Mouse (Mus musculus): ENCODE results near the gene Iars. TPM values are rescaled to one million over a fixed set of nuclear protein-coding genes. Genes with fewer than 3 reads are reported as not detected.
A peak's percentile ranks its signal among the peaks of the same experiment; 100 is the strongest.

The Iars gene
- polyA plus RNA-seq (2015; fragmentation: Nextera tagmentation; extraction: Ambion mirVana), result 40.9 and 51.6 TPM in 2 replicates

- H3K27me3 ChIP-seq, result no peaks in the 10 kb centered on the region
- peaks cover 18% of the 10 kb centered on the region for H3K36me3 ChIP-seq
- no peaks in the 10 kb centered on the region for H3K9me3 ChIP-seq (replicated peaks)
- H3K9ac ChIP-seq, result peak within 1 kb of the TSS; percentile 75
- WGBS, result 4% methylated on average over 26 of the region's 26 CpGs
- H3K27ac ChIP-seq, result peak within 1 kb of the TSS; percentile 69
- peak; percentile 100 for ATAC-seq (replicated peaks; ENCODE audit: insufficient number of reproducible peaks, insufficient read depth, low FRiP score, low read depth)
- H3K4me3 ChIP-seq, result peak within 1 kb of the TSS; percentile 65
- peaks cover 15% of the 10 kb centered on the region for H3K4me1 ChIP-seq (replicated peaks)
- H3K4me2 ChIP-seq, result peak within 1 kb of the TSS; percentile 78
These were observed at the start of gene Iars for GRCm38 (mm10) chr13:49681351-49682232. Iars (plus strand) TSS chr13:49682100.

DNA sequence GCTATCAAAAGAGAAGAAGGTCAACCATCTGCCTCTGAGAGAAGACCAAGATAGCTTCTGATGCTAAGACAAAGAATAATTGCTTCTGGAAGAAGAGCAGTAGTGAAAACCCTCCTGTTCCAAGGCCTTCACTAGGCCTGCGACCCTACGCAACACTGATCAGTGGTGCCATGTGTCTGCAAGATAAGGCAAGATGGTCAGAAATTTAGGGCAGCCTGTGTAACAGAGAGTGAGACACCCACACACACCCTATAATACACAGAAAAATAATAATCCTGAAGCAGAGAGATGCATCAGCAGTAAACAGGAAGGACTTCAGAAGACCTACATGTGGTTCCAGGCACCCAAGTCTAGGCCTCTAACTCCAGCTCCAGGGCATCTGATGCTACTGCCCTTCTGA is 41.9 kb upstream of the Iars start:
- no peak overlapping the region for H3K4me3 ChIP-seq
- H3K4me2 ChIP-seq, result no peak overlapping the region
- no peaks in the 10 kb centered on the region for H3K27me3 ChIP-seq
- 89% methylated on average over 2 of the region's 2 CpGs for whole genome bisulfite sequencing
- H3K36me3 ChIP-seq, result peaks cover 3% of the 10 kb centered on the region; the same call in 1 of the 2 replicates
- no peaks in the 10 kb centered on the region for H3K9me3 ChIP-seq (replicated peaks)
- no peak for ATAC-seq (replicated peaks; ENCODE audit: insufficient number of reproducible peaks, insufficient read depth, low FRiP score, low read depth)
- no peak overlapping the region for H3K27ac ChIP-seq
- H3K4me1 ChIP-seq (replicated peaks), result peaks cover 2% of the 10 kb centered on the region; the same call in 1 of the 2 replicates
- H3K9ac ChIP-seq, result no peak overlapping the region

GRCm38 (mm10) chr13:49642650-49643049 is 39.2 kb upstream of the Iars start:
- no peak for ATAC-seq (replicated peaks; ENCODE audit: insufficient number of reproducible peaks, insufficient read depth, low FRiP score, low read depth)
- H3K9ac ChIP-seq, result no peak overlapping the region
- no peaks in the 10 kb centered on the region for H3K27me3 ChIP-seq
- no peaks in the 10 kb centered on the region for H3K36me3 ChIP-seq
- no peak overlapping the region for H3K27ac ChIP-seq
- no peaks in the 10 kb centered on the region for H3K9me3 ChIP-seq (replicated peaks)
- H3K4me2 ChIP-seq, result no peak overlapping the region
- 72% methylated on average over 6 of the region's 6 CpGs for WGBS
- no peak overlapping the region for H3K4me3 ChIP-seq
- H3K4me1 ChIP-seq (replicated peaks), result peaks cover 2% of the 10 kb centered on the region; the same call in 1 of the 2 replicates

- no peaks in the 10 kb centered on the region for H3K9me3 ChIP-seq (replicated peaks)
- ATAC-seq (replicated peaks; ENCODE audit: insufficient number of reproducible peaks, insufficient read depth, low FRiP score, low read depth), result no peak
- no peak overlapping the region for H3K4me2 ChIP-seq
- peaks cover 2% of the 10 kb centered on the region; the same call in 1 of the 2 replicates for H3K4me1 ChIP-seq (replicated peaks)
- H3K36me3 ChIP-seq, result no peaks in the 10 kb centered on the region
- H3K27me3 ChIP-seq, result no peaks in the 10 kb centered on the region
- H3K9ac ChIP-seq, result no peak overlapping the region
- 0 out of 2 replicates have a peak overlapping the region, but pooled peaks have one; percentile 15 for H3K27ac ChIP-seq
- H3K4me3 ChIP-seq, result no peak overlapping the region
These were observed 38.1 kb upstream of the Iars start for GRCm38 (mm10) chr13:49643669-49644362.

GRCm38 (mm10) chr13:49644731-49645529 is 37.0 kb upstream of the Iars start:
- Histone ChIP-seq H3K4me1 (replicated peaks) (peaks cover 2% of the 10 kb centered on the region; the same call in 1 of the 2 replicates), H3K36me3 (no peaks in the 10 kb centered on the region), H3K9ac (no peak overlapping the region), H3K9me3 (replicated peaks) (no peaks in the 10 kb centered on the region), H3K4me2 (no peak overlapping the region), H3K27me3 (no peaks in the 10 kb centered on the region), H3K4me3 (no peak overlapping the region), H3K27ac (peak overlapping the region; percentile 57; the same call in 1 of the 2 replicates)
- WGBS, result 68% methylated on average over 2 of the region's 2 CpGs
- ATAC-seq (replicated peaks; ENCODE audit: insufficient number of reproducible peaks, insufficient read depth, low FRiP score, low read depth), result 0 out of 2 replicates have a peak, but pooled peaks have one; percentile 22

DNA sequence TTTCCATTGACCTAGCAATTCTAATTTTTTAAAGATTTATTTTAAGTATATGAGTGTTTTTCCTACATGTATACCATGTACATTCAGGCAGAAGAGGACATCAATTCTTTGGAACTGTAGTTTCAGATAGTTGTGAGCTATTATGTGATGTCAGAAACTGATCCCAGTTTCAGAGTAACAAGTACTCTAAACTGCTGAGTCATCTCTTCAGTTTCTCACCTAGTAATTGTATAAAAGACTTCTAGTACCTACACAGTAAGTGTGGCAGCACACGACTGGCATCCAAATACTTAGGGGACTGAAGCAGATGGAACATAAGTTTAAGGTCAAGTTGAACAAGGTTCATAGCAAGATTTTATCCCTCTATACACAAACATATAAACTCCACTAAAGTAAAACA is 35.9 kb upstream of the Iars start:
- Histone ChIP-seq H3K27me3 (no peaks in the 10 kb centered on the region), H3K9ac (no peak overlapping the region), H3K4me2 (no peak overlapping the region), H3K4me3 (no peak overlapping the region), H3K27ac (no peak overlapping the region), H3K4me1 (replicated peaks) (peaks cover 2% of the 10 kb centered on the region; the same call in 1 of the 2 replicates), H3K36me3 (no peaks in the 10 kb centered on the region), H3K9me3 (replicated peaks) (no peaks in the 10 kb centered on the region)
- 91% methylated on average over 1 of the region's 1 CpGs for WGBS
- ATAC-seq (replicated peaks; ENCODE audit: insufficient number of reproducible peaks, insufficient read depth, low FRiP score, low read depth), result no peak

GRCm38 (mm10) chr13:49651136-49651535 is 30.8 kb upstream of the Iars start:
- H3K4me1 ChIP-seq (replicated peaks), result peaks cover 18% of the 10 kb centered on the region
- peak overlapping the region; percentile 18; the same call in 1 of the 2 replicates for H3K4me3 ChIP-seq
- peaks cover 4% of the 10 kb centered on the region; the same call in 1 of the 2 replicates for H3K36me3 ChIP-seq
- H3K4me2 ChIP-seq, result peak overlapping the region; percentile 86
- ATAC-seq (replicated peaks; ENCODE audit: insufficient number of reproducible peaks, insufficient read depth, low FRiP score, low read depth), result no peak
- H3K9me3 ChIP-seq (replicated peaks), result no peaks in the 10 kb centered on the region
- H3K9ac ChIP-seq, result no peak overlapping the region
- 26% methylated on average over 2 of the region's 2 CpGs for WGBS
- H3K27ac ChIP-seq, result no peak overlapping the region
- no peaks in the 10 kb centered on the region for H3K27me3 ChIP-seq

- no peak overlapping the region for H3K27ac ChIP-seq
- no peak for ATAC-seq (replicated peaks; ENCODE audit: insufficient number of reproducible peaks, insufficient read depth, low FRiP score, low read depth)
These were observed 30.0 kb upstream of the Iars start for GRCm38 (mm10) chr13:49651781-49652351.

DNA sequence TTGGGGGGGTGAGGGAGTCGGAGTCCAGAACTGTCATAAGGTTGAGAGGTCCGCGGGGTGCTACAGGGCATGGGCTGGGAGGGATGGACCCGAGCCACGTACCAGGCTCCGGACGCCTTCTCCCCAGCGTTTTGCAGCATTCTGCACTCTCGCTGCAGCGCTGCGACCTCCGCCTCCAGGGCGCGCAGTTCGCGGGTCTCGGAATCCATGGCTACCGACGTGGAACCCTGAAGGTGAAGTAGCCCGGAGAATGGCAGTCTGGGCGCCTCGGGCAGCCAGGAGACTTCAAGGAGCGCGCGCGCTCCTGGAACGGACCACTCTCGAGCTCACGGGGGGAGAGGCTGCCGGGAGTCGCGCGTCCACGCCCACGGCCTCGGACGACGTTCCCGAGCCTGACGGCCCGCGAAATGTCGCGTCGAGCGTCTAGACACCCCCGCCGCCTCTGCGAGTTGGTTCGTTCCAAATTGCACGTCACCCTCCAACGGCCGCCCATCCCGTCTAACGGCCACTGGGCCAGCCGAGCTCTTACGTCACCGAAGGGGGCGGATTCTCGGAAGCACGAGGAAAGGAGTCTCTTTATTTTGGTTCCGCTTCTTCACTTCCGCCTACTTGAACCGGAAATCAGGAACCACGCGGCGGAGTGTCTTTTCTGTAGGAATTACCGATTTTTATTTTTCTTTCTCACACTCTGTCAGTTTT is 29.3 kb upstream of the Iars start, which contains the start of the genes Cenpp and Nol8:
Cenpp (minus strand) TSS at position 305 of the 699 bp plus-strand sequence.
Nol8 (plus strand) TSS at position 598 of the 699 bp plus-strand sequence.
- Histone ChIP-seq H3K27ac (peak within 1 kb of the TSS; percentile 79), H3K4me3 (peak within 1 kb of the TSS; percentile 72), H3K4me2 (peak within 1 kb of the TSS; percentile 86), H3K4me1 (replicated peaks) (peaks cover 18% of the 10 kb centered on the region), H3K27me3 (no peaks in the 10 kb centered on the region), H3K36me3 (peaks cover 7% of the 10 kb centered on the region; the same call in 1 of the 2 replicates), H3K9me3 (replicated peaks) (no peaks in the 10 kb centered on the region), H3K9ac (peak within 1 kb of the TSS; percentile 65)
- under 1% methylated on average over 67 of the region's 68 CpGs for WGBS
- peak; percentile 99 for ATAC-seq (replicated peaks; ENCODE audit: insufficient number of reproducible peaks, insufficient read depth, low FRiP score, low read depth)

More at GRCm38 (mm10) chr13:49651781-49652351, 30.0 kb upstream of the Iars start:
- peaks cover 6% of the 10 kb centered on the region; the same call in 1 of the 2 replicates for H3K36me3 ChIP-seq
- no peaks in the 10 kb centered on the region for H3K27me3 ChIP-seq
- no peaks in the 10 kb centered on the region for H3K9me3 ChIP-seq (replicated peaks)
- peak overlapping the region; percentile 65 for H3K9ac ChIP-seq
- H3K4me1 ChIP-seq (replicated peaks), result peaks cover 18% of the 10 kb centered on the region
- WGBS, result 2% methylated on average over 4 of the region's 4 CpGs
- peak overlapping the region; percentile 72 for H3K4me3 ChIP-seq
- H3K4me2 ChIP-seq, result peak overlapping the region; percentile 86

GRCm38 (mm10) chr13:49653180-49653541 is 28.7 kb upstream of the Iars start:
- Histone ChIP-seq H3K27me3 (no peaks in the 10 kb centered on the region), H3K36me3 (peaks cover 8% of the 10 kb centered on the region; the same call in 1 of the 2 replicates), H3K4me3 (peak overlapping the region; percentile 72), H3K27ac (peak overlapping the region; percentile 79), H3K9ac (peak overlapping the region; percentile 61), H3K4me1 (replicated peaks) (peaks cover 18% of the 10 kb centered on the region), H3K4me2 (peak overlapping the region; percentile 71), H3K9me3 (replicated peaks) (no peaks in the 10 kb centered on the region)
- peak; percentile 73 for ATAC-seq (replicated peaks; ENCODE audit: insufficient number of reproducible peaks, insufficient read depth, low FRiP score, low read depth)
- WGBS, result under 1% methylated on average over 16 of the region's 16 CpGs

Data from heart, embryonic 15.5 days (tissue).